Mouse (Mus musculus): ENCODE measurements around the gene Il16. TPM values are rescaled to one million over a fixed set of nuclear protein-coding genes. Genes with fewer than 3 reads are reported as not detected.

Gene Il16
- total and polyA plus RNA-seq, 3 experiments = 5.6 to 7.6 (median 6.1) TPM

DNA sequence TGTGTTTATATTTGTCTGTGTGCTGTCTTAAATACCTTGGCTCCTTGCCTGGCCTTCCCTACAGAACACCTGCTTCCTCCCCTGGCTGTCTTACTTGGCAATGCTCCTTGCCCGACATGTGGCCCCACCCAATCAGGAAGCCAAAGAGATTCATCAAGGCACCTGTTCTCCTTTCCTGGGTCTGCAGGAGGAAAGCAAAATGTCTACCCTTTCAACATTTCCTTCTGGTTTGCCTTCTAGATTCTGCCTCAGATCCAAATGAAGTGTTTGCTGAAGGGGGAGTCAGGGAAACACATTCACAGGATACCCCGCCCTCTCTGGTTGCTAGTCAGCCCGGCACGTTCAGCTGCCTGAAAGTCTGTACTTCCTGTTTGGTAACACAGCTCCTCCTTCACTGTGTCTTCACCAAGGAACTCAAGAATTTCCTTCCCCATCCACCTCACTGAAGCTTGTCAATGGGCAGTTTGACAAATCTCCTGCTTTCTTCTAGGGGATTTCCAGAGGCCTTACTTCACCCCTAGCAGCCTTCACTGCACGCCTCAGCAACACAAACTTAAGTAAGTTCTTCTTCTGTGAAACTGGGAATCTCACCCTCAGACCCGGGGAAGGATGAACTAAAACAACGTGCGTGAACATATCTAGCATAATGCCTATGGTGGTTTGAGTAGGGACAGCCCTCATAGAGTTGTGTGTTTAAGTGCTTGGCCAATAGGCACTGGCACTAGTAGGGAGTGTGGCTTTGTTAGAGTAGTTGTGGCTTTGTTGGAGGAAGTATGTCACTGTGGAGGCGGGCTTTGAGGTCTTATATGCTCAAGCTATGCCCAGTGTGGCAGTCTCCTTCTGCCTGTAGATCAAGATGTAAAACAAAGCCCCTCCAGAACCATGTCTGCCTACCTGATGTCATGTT is 86.1 kb downstream of the Il16 start:
- Histone ChIP-seq H3K9ac (ENCODE audit: low read depth, low read length) (no peak overlapping the region), H3K27ac (peak overlapping the region; percentile 78), H3K4me1 (ENCODE audit: control insufficient read depth, insufficient read depth, low read length) (peaks cover 6% of the 10 kb centered on the region), H3K27me3 (ENCODE audit: control insufficient read depth, insufficient read depth, low read length) (no peaks in the 10 kb centered on the region), H3K4me3 (no peak overlapping the region), H3K36me3 (ENCODE audit: control insufficient read depth, insufficient read depth, low read length) (peaks cover 4% of the 10 kb centered on the region; the same call in 1 of the 2 replicates), H3K79me2 (replicated peaks; ENCODE audit: control insufficient read depth, insufficient read depth, low read length) (no peaks in the 10 kb centered on the region)
- intact Hi-C loops (cut with DNase I) = loop anchor here (1.0 kb wide), 1 partner anchor 224 kb away; no protein-coding TSS in a partner anchor
- WGBS = 48% methylated on average over 9 of the region's 9 CpGs
- peak; percentile 60 to 80 for DNase-seq
- TF ChIP-seq EP300 (IDR thresholded peaks at IDR 0.05; ENCODE audit: insufficient read depth, low read depth, low read length) = peak; percentile 61; the same call in 1 of the 2 replicates
- no peak for TF ChIP-seq CTCF (IDR thresholded peaks at IDR 0.05)
- 0 out of 2 replicates have a peak, but pooled peaks have one; percentile 23 for TF ChIP-seq POLR2A (IDR thresholded peaks at IDR 0.05; ENCODE audit: insufficient read depth, low read depth, low read length)

DNA sequence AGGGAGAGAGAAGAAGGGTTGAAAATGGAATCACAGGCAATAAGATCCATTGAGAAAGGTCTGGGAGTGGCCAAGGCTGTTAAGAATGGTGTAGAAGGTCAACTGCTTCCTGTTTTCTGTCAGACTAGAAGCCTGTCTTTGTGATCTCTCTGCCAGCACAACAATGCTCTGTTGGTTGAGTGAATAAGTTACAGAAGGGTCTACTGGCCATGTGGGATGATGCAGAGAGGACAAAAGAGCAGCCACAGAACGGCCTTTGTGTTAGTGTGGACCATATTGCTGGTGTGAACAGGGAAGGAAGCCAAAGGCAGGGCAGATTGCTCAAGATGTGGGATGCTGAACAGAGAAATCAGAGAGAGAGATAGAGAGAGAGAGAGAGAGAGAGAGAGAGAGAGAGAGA is 86.8 kb downstream of the Il16 start:
- intact Hi-C loops (cut with DNase I) = loop anchor here (1.0 kb wide), 1 partner anchor 225 kb away; no protein-coding TSS in a partner anchor
- Histone ChIP-seq H3K27me3 (ENCODE audit: control insufficient read depth, insufficient read depth, low read length) (no peaks in the 10 kb centered on the region), H3K9ac (ENCODE audit: low read depth, low read length) (no peak overlapping the region), H3K4me3 (no peak overlapping the region), H3K4me1 (ENCODE audit: control insufficient read depth, insufficient read depth, low read length) (peaks cover 10% of the 10 kb centered on the region), H3K36me3 (ENCODE audit: control insufficient read depth, insufficient read depth, low read length) (peaks cover 4% of the 10 kb centered on the region; the same call in 1 of the 2 replicates), H3K27ac (peak overlapping the region; percentile 78), H3K79me2 (replicated peaks; ENCODE audit: control insufficient read depth, insufficient read depth, low read length) (no peaks in the 10 kb centered on the region)
- WGBS = 43% methylated on average over 1 of the region's 1 CpGs
- DNase-seq = no peak
- TF ChIP-seq CTCF (IDR thresholded peaks at IDR 0.05) (no peak), EP300 (IDR thresholded peaks at IDR 0.05; ENCODE audit: insufficient read depth, low read depth, low read length) (no peak), POLR2A (IDR thresholded peaks at IDR 0.05; ENCODE audit: insufficient read depth, low read depth, low read length) (no peak)

DNA sequence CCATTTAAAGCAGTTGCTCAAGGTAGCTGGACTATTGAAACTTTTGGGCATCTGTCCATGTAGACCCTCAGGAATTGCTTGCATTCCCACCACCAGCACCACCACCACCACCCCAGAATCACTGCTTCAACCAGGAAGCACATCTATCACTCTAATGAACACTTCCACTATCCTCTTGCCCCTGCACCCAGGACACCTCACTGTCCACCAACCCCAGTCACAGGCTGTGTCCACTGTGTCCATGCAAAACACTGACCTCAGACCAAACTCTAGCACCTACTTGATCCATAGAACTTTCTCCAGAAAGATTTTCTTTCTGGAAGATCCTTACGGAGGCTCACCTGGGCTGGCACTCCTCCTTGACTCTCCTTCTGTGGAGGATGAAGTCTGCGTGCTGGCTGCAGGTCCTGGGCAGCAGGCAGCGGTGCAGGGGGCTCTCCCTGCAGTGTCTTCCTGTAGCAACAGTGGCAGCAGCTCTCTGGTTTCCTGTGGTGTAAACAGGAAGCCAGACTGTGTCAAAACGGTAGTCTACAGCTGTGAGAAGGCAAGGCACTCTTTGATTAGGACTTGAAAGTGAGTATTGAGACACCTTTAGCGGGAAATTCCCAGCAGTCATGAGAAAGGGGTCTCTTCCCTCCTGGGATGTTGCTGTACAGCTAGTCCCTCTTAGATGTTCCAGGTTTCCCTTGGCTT is 90.4 kb downstream of the Il16 start:
- WGBS = 34% methylated on average over 5 of the region's 5 CpGs
- Histone ChIP-seq H3K79me2 (replicated peaks; ENCODE audit: control insufficient read depth, insufficient read depth, low read length) (no peaks in the 10 kb centered on the region), H3K4me3 (peak overlapping the region; percentile 52), H3K27ac (peak overlapping the region; percentile 87), H3K9ac (ENCODE audit: low read depth, low read length) (peak overlapping the region; percentile 59), H3K27me3 (ENCODE audit: control insufficient read depth, insufficient read depth, low read length) (no peaks in the 10 kb centered on the region), H3K4me1 (ENCODE audit: control insufficient read depth, insufficient read depth, low read length) (peaks cover 15% of the 10 kb centered on the region), H3K36me3 (ENCODE audit: control insufficient read depth, insufficient read depth, low read length) (peaks cover 4% of the 10 kb centered on the region)
- intact Hi-C loops (cut with DNase I) = no loop called here
- DNase-seq = peak; percentile 64 to 81
- TF ChIP-seq EP300 (IDR thresholded peaks at IDR 0.05; ENCODE audit: insufficient read depth, low read depth, low read length) = peak; percentile 85; the same call in 1 of the 2 replicates
- peak; percentile 67 for TF ChIP-seq POLR2A (IDR thresholded peaks at IDR 0.05; ENCODE audit: insufficient read depth, low read depth, low read length)
- no peak for TF ChIP-seq CTCF (IDR thresholded peaks at IDR 0.05)

DNA sequence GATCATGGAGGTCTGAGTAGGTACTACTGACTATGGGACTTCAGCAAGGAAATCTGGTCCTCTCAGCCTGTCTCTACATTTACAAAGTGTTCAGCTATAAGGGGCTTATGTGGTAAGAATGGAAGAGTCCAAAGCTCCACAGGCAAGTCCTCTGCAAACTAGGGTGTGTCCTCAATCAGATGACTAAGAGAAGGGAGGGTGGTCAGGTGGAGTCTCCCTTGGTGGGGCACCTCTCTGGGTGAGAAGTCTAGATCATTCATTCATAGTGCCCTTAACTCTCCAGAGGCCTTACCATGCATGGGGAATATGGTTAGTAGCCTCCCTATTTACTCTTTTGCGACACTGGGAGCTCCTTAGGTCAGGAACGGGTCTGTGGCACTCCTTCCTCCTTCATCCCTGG is 91.3 kb downstream of the Il16 start:
- Histone ChIP-seq H3K27ac (peak overlapping the region; percentile 87), H3K36me3 (ENCODE audit: control insufficient read depth, insufficient read depth, low read length) (peaks cover 4% of the 10 kb centered on the region), H3K79me2 (replicated peaks; ENCODE audit: control insufficient read depth, insufficient read depth, low read length) (no peaks in the 10 kb centered on the region), H3K27me3 (ENCODE audit: control insufficient read depth, insufficient read depth, low read length) (no peaks in the 10 kb centered on the region), H3K9ac (ENCODE audit: low read depth, low read length) (peak overlapping the region; percentile 19; the same call in 1 of the 2 replicates), H3K4me3 (peak overlapping the region; percentile 52), H3K4me1 (ENCODE audit: control insufficient read depth, insufficient read depth, low read length) (peaks cover 13% of the 10 kb centered on the region)
- no peak for TF ChIP-seq CTCF (IDR thresholded peaks at IDR 0.05)
- TF ChIP-seq POLR2A (IDR thresholded peaks at IDR 0.05; ENCODE audit: insufficient read depth, low read depth, low read length) = no peak
- no peak for TF ChIP-seq EP300 (IDR thresholded peaks at IDR 0.05; ENCODE audit: insufficient read depth, low read depth, low read length)
- DNase-seq = no peak
- WGBS = 50% methylated on average over 2 of the region's 2 CpGs
- intact Hi-C loops (cut with DNase I) = no loop called here

DNA sequence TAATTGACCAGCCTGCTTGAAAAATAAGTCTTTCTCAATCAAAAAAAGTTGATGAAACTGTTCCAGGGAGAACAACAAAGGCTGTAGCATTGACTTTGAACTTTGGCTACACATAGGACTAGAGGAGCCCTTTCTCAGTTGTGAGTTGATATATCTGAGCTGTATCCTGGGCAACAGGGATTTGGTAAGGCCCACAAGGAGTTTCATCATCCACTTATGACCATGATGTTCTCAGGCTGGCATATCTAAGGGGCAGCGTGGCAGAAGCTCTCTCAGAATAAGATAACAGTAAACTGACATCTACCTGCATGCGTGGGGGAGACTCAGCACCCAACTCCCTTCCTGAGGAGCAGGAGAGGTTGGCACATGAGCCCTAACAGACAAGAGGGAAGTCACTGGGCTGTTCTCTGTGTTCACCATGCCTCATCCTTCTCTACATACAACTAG is 91.9 kb downstream of the Il16 start:
- no peak overlapping the region for H3K9ac ChIP-seq (ENCODE audit: low read depth, low read length)
- H3K79me2 ChIP-seq (replicated peaks; ENCODE audit: control insufficient read depth, insufficient read depth, low read length) = no peaks in the 10 kb centered on the region
- peaks cover 4% of the 10 kb centered on the region for H3K36me3 ChIP-seq (ENCODE audit: control insufficient read depth, insufficient read depth, low read length)
- peaks cover 11% of the 10 kb centered on the region for H3K4me1 ChIP-seq (ENCODE audit: control insufficient read depth, insufficient read depth, low read length)
- DNase-seq = no peak
- 79% methylated on average over 2 of the region's 2 CpGs for WGBS
- no peaks in the 10 kb centered on the region for H3K27me3 ChIP-seq (ENCODE audit: control insufficient read depth, insufficient read depth, low read length)
- intact Hi-C loops (cut with DNase I) = loop anchor here (2.0 kb wide), 1 partner anchor 21 kb away; no protein-coding TSS in a partner anchor
- no peak for TF ChIP-seq EP300 (IDR thresholded peaks at IDR 0.05; ENCODE audit: insufficient read depth, low read depth, low read length)
- no peak for TF ChIP-seq POLR2A (IDR thresholded peaks at IDR 0.05; ENCODE audit: insufficient read depth, low read depth, low read length)
- no peak for TF ChIP-seq CTCF (IDR thresholded peaks at IDR 0.05)
- peak overlapping the region; percentile 52 for H3K4me3 ChIP-seq
- peak overlapping the region; percentile 87 for H3K27ac ChIP-seq

Measured in heart, adult 2 months (tissue).